Comparison of ENCODE assay signal across 12 mouse cellular contexts in the genomic region with DNA sequence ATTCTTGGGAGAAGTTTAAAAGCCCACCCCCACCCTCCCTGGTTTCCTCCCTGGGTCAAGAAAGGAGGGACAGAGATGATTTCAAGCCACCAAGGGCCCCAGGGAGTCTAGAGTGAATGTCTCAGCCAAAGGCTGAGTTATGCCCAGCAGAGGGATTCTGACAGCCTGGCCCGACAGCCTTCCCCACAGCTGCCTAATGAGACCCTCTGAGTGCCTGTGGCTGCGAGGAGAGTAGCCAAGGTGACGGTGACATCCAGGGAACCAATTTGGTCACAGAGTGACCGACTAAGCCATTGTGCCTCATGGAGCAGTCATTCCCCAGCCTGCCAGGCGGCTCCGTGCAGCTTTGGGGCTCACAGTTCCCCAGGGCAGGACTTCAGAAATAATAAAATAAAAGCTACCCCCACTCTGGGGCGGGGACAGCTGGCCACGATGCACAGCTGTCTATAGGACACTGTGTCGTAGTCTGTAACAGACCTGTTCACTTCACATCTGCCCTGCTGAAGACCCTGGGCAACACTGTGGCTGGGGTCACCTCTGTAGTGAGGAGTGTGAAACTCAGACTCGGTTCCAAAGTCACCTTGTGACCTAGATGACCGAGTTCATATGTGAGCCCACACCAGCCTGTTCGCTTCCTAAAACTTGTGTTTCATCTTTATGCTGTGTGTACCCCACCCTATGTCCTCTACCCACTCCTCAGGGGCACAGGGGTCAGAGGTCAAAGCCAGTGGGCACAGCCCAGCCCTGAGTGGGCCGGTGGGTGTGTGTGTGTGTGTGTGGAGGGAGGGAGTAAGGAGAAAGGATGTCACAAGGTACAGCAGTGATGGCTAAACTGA.
DNase-seq lines count a peak whose midpoint lies in the region; ATAC-seq and TF ChIP-seq lines count a peak whose summit lies in the region.
"Had no signal": no experiment of that assay in that cellular context is flagged by ENCODE, and none has a peak within 500 bp of the region (broad histone marks: within the 10 kb centered on the region; RNA-seq: fewer than 3 reads in every experiment).

No protein-coding gene starts in this region.

- no peak overlapping the region for H3K4me2 ChIP-seq in heart, embryonic 15.5 days
- no peak overlapping the region for H3K4me2 ChIP-seq in embryonic facial prominence, embryonic 11.5 days (ENCODE audit: low read depth, low read length)
- no peak overlapping the region for H3K4me2 ChIP-seq in hindbrain, embryonic 14.5 days (replicated peaks)
- no peak overlapping the region for H3K4me2 ChIP-seq in midbrain, postnatal 0 days (ENCODE audit: low read depth, low read length, poor library complexity, severe bottlenecking)

- no peak overlapping the region for H3K27ac ChIP-seq in heart, embryonic 15.5 days
- no peak overlapping the region for H3K27ac ChIP-seq in embryonic facial prominence, embryonic 11.5 days (replicated peaks; ENCODE audit: low read depth, low read length)
- H3K27ac ChIP-seq in hindbrain, embryonic 14.5 days = no peak overlapping the region
- no peak overlapping the region for H3K27ac ChIP-seq in midbrain, postnatal 0 days (ENCODE audit: low read depth, low read length)

- H3K27me3 ChIP-seq in heart, embryonic 15.5 days = no peaks in the 10 kb centered on the region
- no peaks in the 10 kb centered on the region for H3K27me3 ChIP-seq in embryonic facial prominence, embryonic 11.5 days (ENCODE audit: control insufficient read depth, insufficient read depth, low read length)
- no peaks in the 10 kb centered on the region for H3K27me3 ChIP-seq in hindbrain, embryonic 14.5 days (ENCODE audit: control insufficient read depth, insufficient read depth, low read length)
- no peaks in the 10 kb centered on the region for H3K27me3 ChIP-seq in midbrain, postnatal 0 days (ENCODE audit: insufficient read depth, low read length)

- H3K36me3 ChIP-seq in heart, embryonic 15.5 days = no peaks in the 10 kb centered on the region
- H3K36me3 ChIP-seq in embryonic facial prominence, embryonic 11.5 days (replicated peaks; ENCODE audit: control insufficient read depth, insufficient read depth, low read depth, low read length) = no peaks in the 10 kb centered on the region
- H3K36me3 ChIP-seq in hindbrain, embryonic 14.5 days (replicated peaks; ENCODE audit: control insufficient read depth, insufficient read depth) = no peaks in the 10 kb centered on the region
- no peaks in the 10 kb centered on the region for H3K36me3 ChIP-seq in midbrain, postnatal 0 days (ENCODE audit: insufficient read depth, low read length)

- H3K9ac ChIP-seq in heart, embryonic 15.5 days = no peak overlapping the region
- no peak overlapping the region for H3K9ac ChIP-seq in embryonic facial prominence, embryonic 11.5 days (replicated peaks; ENCODE audit: low read length)
- no peak overlapping the region for H3K9ac ChIP-seq in hindbrain, embryonic 14.5 days
- no peak overlapping the region for H3K9ac ChIP-seq in midbrain, postnatal 0 days (replicated peaks; ENCODE audit: low read length, poor library complexity, severe bottlenecking)

- WGBS in heart, embryonic 15.5 days = 73% methylated on average over 13 of the region's 13 CpGs
- WGBS in embryonic facial prominence, embryonic 11.5 days = 88% methylated on average over 13 of the region's 13 CpGs
- WGBS in hindbrain, embryonic 14.5 days = 60% methylated on average over 13 of the region's 13 CpGs
- 57% methylated on average over 13 of the region's 13 CpGs for WGBS in midbrain, postnatal 0 days

- no peak for TF ChIP-seq CTCF in midbrain, postnatal 0 days (IDR thresholded peaks at IDR 0.05)

- H3K4me3 ChIP-seq in heart, embryonic 15.5 days = no peak overlapping the region
- no peak overlapping the region for H3K4me3 ChIP-seq in embryonic facial prominence, embryonic 11.5 days (ENCODE audit: low read depth, low read length)
- H3K4me3 ChIP-seq in hindbrain, embryonic 14.5 days (replicated peaks; ENCODE audit: low read length) = no peak overlapping the region
- H3K4me3 ChIP-seq in midbrain, postnatal 0 days (ENCODE audit: low read depth, low read length) = no peak overlapping the region

- ATAC-seq in heart, embryonic 15.5 days (replicated peaks; ENCODE audit: insufficient number of reproducible peaks, insufficient read depth, low FRiP score, low read depth) = peak; percentile 61; the same call in 1 of the 2 replicates
- 0 out of 2 replicates have a peak, but pooled peaks have one; percentile 36 for ATAC-seq in embryonic facial prominence, embryonic 11.5 days (replicated peaks; ENCODE audit: insufficient number of reproducible peaks, low FRiP score, low TSS enrichment, low read depth)
- ATAC-seq in hindbrain, embryonic 14.5 days (ENCODE audit: low FRiP score) = peak; percentile 49; the same call in 1 of the 2 replicates
- peak; percentile 50; the same call in 1 of the 2 replicates for ATAC-seq in midbrain, postnatal 0 days (ENCODE audit: low FRiP score)
- ATAC-seq: CD4-positive, CD25-positive, alpha-beta regulatory T cell, adult 4 months had no signal

- no peaks in the 10 kb centered on the region for H3K9me3 ChIP-seq in heart, embryonic 15.5 days (replicated peaks)
- H3K9me3 ChIP-seq in embryonic facial prominence, embryonic 11.5 days (replicated peaks; ENCODE audit: control insufficient read depth, low read length) = no peaks in the 10 kb centered on the region
- H3K9me3 ChIP-seq in hindbrain, embryonic 14.5 days (ENCODE audit: control insufficient read depth, low read length) = no peaks in the 10 kb centered on the region
- H3K9me3 ChIP-seq in midbrain, postnatal 0 days (ENCODE audit: low read length) = no peaks in the 10 kb centered on the region

- H3K4me1 ChIP-seq in heart, embryonic 15.5 days (replicated peaks) = peaks cover 4% of the 10 kb centered on the region; the same call in 1 of the 2 replicates
- 0 out of 2 replicates have a peak, but pooled peaks cover 2% of the 10 kb centered on the region for H3K4me1 ChIP-seq in embryonic facial prominence, embryonic 11.5 days (ENCODE audit: control insufficient read depth, insufficient read depth, low read length)
- peaks cover 11% of the 10 kb centered on the region; the same call in 1 of the 2 replicates for H3K4me1 ChIP-seq in hindbrain, embryonic 14.5 days (replicated peaks; ENCODE audit: control insufficient read depth, insufficient read depth, low read length)
- no peaks in the 10 kb centered on the region for H3K4me1 ChIP-seq in midbrain, postnatal 0 days (ENCODE audit: insufficient read depth, low read length)

- no peak for DNase-seq in heart, postnatal 4 days
- DNase-seq in embryonic facial prominence, embryonic 11.5 days (ENCODE audit: low spot score) = no peak
- no peak for DNase-seq in hindbrain, embryonic 14.5 days (ENCODE audit: low spot score)
- DNase-seq in midbrain, postnatal 0 days (ENCODE audit: low spot score) = peak; percentile 45
- DNase-seq in thymus, adult 18-20 months = no peak
- no peak for DNase-seq in right cerebral cortex, adult 2 months (ENCODE audit: low spot score in 2 of 2)
- DNase-seq in kidney, postnatal 25 days = no peak
- DNase-seq: gastrocnemius, postnatal 14 days; heart, postnatal 36 days; lung, postnatal 36 days had no signal
